Mouse (Mus musculus) ES-Bruce4 (cell line): ENCODE measurements around the gene Notum. TPM values are rescaled to one million over a fixed set of nuclear protein-coding genes. Genes with fewer than 3 reads are reported as not detected.

Experiments
- H3K27ac ChIP-seq: 2 replicates; pipeline ENCODE4 v1.5.1; 2012; ENCODE audit warnings: low read length, inconsistent platforms; ENCODE audit not compliant: insufficient read depth
- H3K27me3 ChIP-seq: 2 replicates; pipeline ENCODE4 v1.6.1; 2012; ENCODE audit warnings: mild to moderate bottlenecking, low read length, inconsistent platforms; ENCODE audit not compliant: control insufficient read depth, poor library complexity, insufficient read depth, severe bottlenecking
- H3K36me3 ChIP-seq: 2 replicates; pipeline ENCODE4 v1.6.1; 2012; ENCODE audit warnings: inconsistent platforms, mild to moderate bottlenecking, low read length, moderate library complexity; ENCODE audit not compliant: control insufficient read depth, poor library complexity, insufficient read depth, severe bottlenecking
- H3K4me1 ChIP-seq: one replicate; pipeline ENCODE4 v1.8.1; 2011; ENCODE audit warnings: low read length; ENCODE audit not compliant: control insufficient read depth, insufficient read depth
- H3K4me3 ChIP-seq: 2 replicates; pipeline ENCODE4 v1.5.1; 2011; ENCODE audit warnings: low read depth, mild to moderate bottlenecking, low read length
- H3K9ac ChIP-seq: 2 replicates; pipeline ENCODE4 v1.6.1; 2012; ENCODE audit warnings: low read depth, mild to moderate bottlenecking, inconsistent platforms; ENCODE audit not compliant: poor library complexity, severe bottlenecking
- H3K9me3 ChIP-seq: replicated peaks from 2 replicates; pipeline ENCODE4 v1.6.1; 2012; ENCODE audit warnings: mild to moderate bottlenecking, low read length, inconsistent platforms; ENCODE audit not compliant: control insufficient read depth, poor library complexity, insufficient read depth, severe bottlenecking
- CTCF ChIP-seq: IDR thresholded peaks from one replicate; pipeline ENCODE4 v1.8.1; 2011; ENCODE audit warnings: low read depth, low read length
- EP300 ChIP-seq: IDR thresholded peaks from 2 replicates; pipeline ENCODE4 v1.6.1; 2011; ENCODE audit warnings: low read depth, low read length; ENCODE audit not compliant: insufficient read depth
- POLR2A ChIP-seq: IDR thresholded peaks from one replicate; pipeline ENCODE4 v1.8.1; 2011; ENCODE audit warnings: low read length; ENCODE audit not compliant: insufficient read depth
- polyA plus RNA-seq: library from polyadenylated mRNA; stranded (reverse); fragments of >200 nt; gene quantifications from 2 replicates; pipeline ENCODE4 v1.2.4, GENCODE M21; 2011; ENCODE audit warnings: low read depth; ENCODE audit not compliant: missing spikeins, insufficient read depth, insufficient read length

Gene Notum
- polyA plus RNA-seq, 1 experiment = 2.3 TPM

- H3K27me3 ChIP-seq = no peaks in the 10 kb centered on the region
- peak overlapping the region; percentile 59 for H3K27ac ChIP-seq
- H3K36me3 ChIP-seq = no peaks in the 10 kb centered on the region
- no peaks in the 10 kb centered on the region for H3K9me3 ChIP-seq
- peak overlapping the region; percentile 83 for H3K4me3 ChIP-seq
- H3K4me1 ChIP-seq = no peaks in the 10 kb centered on the region
- TF ChIP-seq POLR2A = no peak
- TF ChIP-seq EP300 = no peak
- no peak for TF ChIP-seq CTCF
- H3K9ac ChIP-seq = peak overlapping the region; percentile 78
These were observed 12.7 kb upstream of the Notum start for GRCm38 (mm10) chr11:120673594-120674122.

- H3K9me3 ChIP-seq = no peaks in the 10 kb centered on the region
- TF ChIP-seq EP300 = no peak
- peak; percentile 40 for TF ChIP-seq POLR2A
- TF ChIP-seq CTCF = no peak
- H3K27me3 ChIP-seq = no peaks in the 10 kb centered on the region
- H3K4me3 ChIP-seq = peak within 1 kb of the TSS; percentile 83
- H3K27ac ChIP-seq = peak within 1 kb of the TSS; percentile 59
- H3K36me3 ChIP-seq = no peaks in the 10 kb centered on the region
- H3K9ac ChIP-seq = peak within 1 kb of the TSS; percentile 78
- no peaks in the 10 kb centered on the region for H3K4me1 ChIP-seq
These were observed 12.0 kb upstream of the Notum start, which contains the start of gene Aspscr1 for GRCm38 (mm10) chr11:120672687-120673593. Aspscr1 (plus strand) TSS chr11:120672973.

GRCm38 (mm10) chr11:120666617-120667016, 5.6 kb upstream of the Notum start:
- Histone ChIP-seq H3K27me3 (no peaks in the 10 kb centered on the region), H3K36me3 (no peaks in the 10 kb centered on the region), H3K9ac (no peak overlapping the region), H3K27ac (no peak overlapping the region; the same call in 1 of the 2 replicates), H3K9me3 (no peaks in the 10 kb centered on the region), H3K4me3 (no peak overlapping the region), H3K4me1 (peaks cover 2% of the 10 kb centered on the region)
- TF ChIP-seq POLR2A = no peak
- TF ChIP-seq CTCF = no peak
- no peak for TF ChIP-seq EP300

- Histone ChIP-seq H3K27me3 (peaks cover under 1% of the 10 kb centered on the region; the same call in 1 of the 2 replicates), H3K36me3 (no peaks in the 10 kb centered on the region), H3K9ac (no peak overlapping the region), H3K4me3 (no peak overlapping the region), H3K9me3 (no peaks in the 10 kb centered on the region), H3K27ac (no peak overlapping the region), H3K4me1 (peaks cover 2% of the 10 kb centered on the region)
- TF ChIP-seq EP300 = no peak
- TF ChIP-seq POLR2A = no peak
- no peak for TF ChIP-seq CTCF
These were observed 4.4 kb upstream of the Notum start for GRCm38 (mm10) chr11:120665406-120665805.

- Histone ChIP-seq H3K4me1 (peaks cover 2% of the 10 kb centered on the region), H3K36me3 (no peaks in the 10 kb centered on the region), H3K9ac (no peak overlapping the region), H3K27ac (peak overlapping the region; percentile 34), H3K9me3 (no peaks in the 10 kb centered on the region), H3K27me3 (peaks cover 3% of the 10 kb centered on the region; the same call in 1 of the 2 replicates), H3K4me3 (no peak overlapping the region)
- 0 out of 2 replicates have a peak, but pooled peaks have one; percentile 69 for TF ChIP-seq EP300
- TF ChIP-seq CTCF = no peak
- TF ChIP-seq POLR2A = no peak
These were observed 2.7 kb upstream of the Notum start for GRCm38 (mm10) chr11:120663714-120664113.

GRCm38 (mm10) chr11:120662759-120663158, 1.8 kb upstream of the Notum start:
- no peak for TF ChIP-seq CTCF
- no peak for TF ChIP-seq POLR2A
- TF ChIP-seq EP300 = no peak
- Histone ChIP-seq H3K27ac (peak overlapping the region; percentile 7), H3K4me1 (peaks cover 2% of the 10 kb centered on the region), H3K9me3 (no peaks in the 10 kb centered on the region), H3K4me3 (no peak overlapping the region), H3K9ac (no peak overlapping the region), H3K27me3 (peaks cover 3% of the 10 kb centered on the region; the same call in 1 of the 2 replicates), H3K36me3 (no peaks in the 10 kb centered on the region)
